Mouse (Mus musculus) embryonic facial prominence, embryonic 14.5 days (tissue): ENCODE results near the gene Gm21788. TPM values are rescaled to one million over a fixed set of nuclear protein-coding genes. Genes with fewer than 3 reads are reported as not detected.
"Not testable (repeated sequence)": the region's sequence is repeated elsewhere in the genome, so short reads cannot be mapped to it uniquely, and the experiment has no call there.

Experiments
- ATAC-seq: fragments of 200-750 bp; cut with Nextera tagmentation; 2 replicates; pipeline ENCODE4 v1.8.0; 2017; ENCODE audit warnings: low read depth, moderate number of reproducible peaks, moderate TSS enrichment
- DNase-seq: peaks from one replicate; pipeline ENCODE4 v3.0.0-alpha.2; 2015; ENCODE audit warnings: low spot score
- H3K27ac ChIP-seq: fragments of 300-500 bp; sonication (generic); replicated peaks from 2 replicates; pipeline ENCODE4 v1.5.1; 2014; ENCODE audit warnings: low read depth, mild to moderate bottlenecking, low read length, moderate library complexity
- H3K27me3 ChIP-seq: fragments of 300-500 bp; sonication (generic); replicated peaks from 2 replicates; pipeline ENCODE4 v1.6.1; 2014; ENCODE audit warnings: low read length; ENCODE audit not compliant: control insufficient read depth, insufficient read depth
- H3K36me3 ChIP-seq: fragments of 300-500 bp; sonication (generic); 2 replicates; pipeline ENCODE4 v1.6.1; 2014; ENCODE audit warnings: low read length, mixed read lengths; ENCODE audit not compliant: control insufficient read depth, insufficient read depth
- H3K4me1 ChIP-seq: fragments of 300-500 bp; sonication (generic); 2 replicates; pipeline ENCODE4 v1.6.1; 2014; ENCODE audit warnings: antibody characterized with exemption, low read length; ENCODE audit not compliant: control insufficient read depth, insufficient read depth
- H3K4me2 ChIP-seq: fragments of 300-500 bp; sonication (generic); 2 replicates; pipeline ENCODE4 v1.6.1; 2014; ENCODE audit warnings: low read depth, mild to moderate bottlenecking, low read length, moderate library complexity, mixed read lengths
- H3K4me3 ChIP-seq: fragments of 300-500 bp; sonication (generic); 2 replicates; pipeline ENCODE4 v1.5.1; 2014; ENCODE audit warnings: low read depth, mild to moderate bottlenecking, low read length
- H3K9ac ChIP-seq: fragments of 300-500 bp; sonication (generic); 2 replicates; pipeline ENCODE4 v1.6.1; 2014; ENCODE audit warnings: low read depth, mild to moderate bottlenecking, low read length, moderate library complexity, mixed read lengths
- H3K9me3 ChIP-seq: fragments of 300-500 bp; sonication (generic); 2 replicates; pipeline ENCODE4 v1.6.1; 2016; ENCODE audit warnings: low read length; ENCODE audit not compliant: control insufficient read depth
- WGBS: fragments of 180-500 bp; shearing (Covaris S2); extraction: QIAGEN DNeasy Blood & Tissue Kit; methylation state at CpG from one replicate; pipeline ENCODE4 v1.1.7; 2014; 5-methylcytosine and 5-hydroxymethylcytosine counted together
- polyA plus RNA-seq: library from polyadenylated mRNA; unstranded; fragments of >200 nt; fragmentation: Nextera tagmentation; extraction: Ambion mirVana; gene quantifications from 2 replicates; pipeline ENCODE4 v1.2.1, GENCODE M21; 2014

Gene Gm21788
- polyA plus RNA-seq: not detected in 2 replicates

DNA sequence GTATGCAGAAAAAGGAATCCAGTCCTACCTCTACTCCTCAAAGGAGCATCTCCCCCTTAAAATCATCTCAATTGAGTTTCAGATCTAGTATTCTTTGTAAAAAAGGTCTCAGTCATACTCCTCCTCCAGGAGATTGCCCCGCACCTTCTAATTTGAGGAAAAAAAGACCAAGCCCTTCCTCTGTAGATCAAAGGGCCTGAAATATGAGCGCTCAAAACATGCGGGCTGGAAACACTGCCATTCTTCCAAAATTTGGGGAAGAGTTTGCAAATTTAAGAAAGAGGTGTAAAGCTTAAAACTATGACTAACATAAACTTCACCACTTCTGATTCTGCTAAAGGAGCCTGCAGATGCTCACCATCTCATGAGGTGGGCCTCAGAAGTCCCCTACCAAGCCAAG is at the start of gene Gm21788:
Gm21788 (plus strand) TSS at position 301 of the 400 bp plus-strand sequence.
- not testable (repeated sequence) for H3K27ac ChIP-seq, H3K4me2 ChIP-seq, H3K4me3 ChIP-seq, H3K9ac ChIP-seq, DNase-seq, ATAC-seq, H3K9me3 ChIP-seq, H3K27me3 ChIP-seq, H3K4me1 ChIP-seq, H3K36me3 ChIP-seq
- no CpG with 5 or more reads among the region's 3 CpGs for WGBS

Other genes with a start within 250 kb of the Gm21788 start
- gene Gm21244, start 235.7 kb upstream of the Gm21788 start, polyA plus RNA-seq: not detected in 2 replicates
- gene Gm28998, start 151.2 kb upstream of the Gm21788 start, polyA plus RNA-seq: not detected in 2 replicates
- not detected in 2 replicates for gene Gm20826, start 233.5 kb downstream of the Gm21788 start, polyA plus RNA-seq